Mouse (Mus musculus): Measurements from ENCODE around the gene Kazald1.
"Not testable (repeated sequence)": the region's sequence is repeated elsewhere in the genome, so short reads cannot be mapped to it uniquely, and the experiment has no call there.

- not testable (repeated sequence) for TF ChIP-seq CTCF, EP300 (IDR thresholded peaks at IDR 0.05; ENCODE audit: low read depth)
These were observed 36.8 kb upstream of the Kazald1 start for GRCm38 (mm10) chr19:45038198-45038597.

Data from heart, postnatal 0 days (tissue).